9 mouse cellular contexts compared by ENCODE assay signal in genomic region chr5:8819635-8820591, GRCm38 (mm10). TPM values are rescaled to one million over a fixed set of nuclear protein-coding genes. Genes with fewer than 3 reads are reported as not detected.
DNase-seq lines count a peak whose midpoint lies in the region; ATAC-seq and TF ChIP-seq lines count a peak whose summit lies in the region.
"Had no signal": no experiment of that assay in that cellular context is flagged by ENCODE, and none has a peak within 500 bp of the region (broad histone marks: within the 10 kb centered on the region; RNA-seq: fewer than 3 reads in every experiment).

No protein-coding gene starts in this region.

- H3K9me3 ChIP-seq in liver, embryonic 12.5 days (replicated peaks), result no peaks in the 10 kb centered on the region
- no peaks in the 10 kb centered on the region for H3K9me3 ChIP-seq in embryonic facial prominence, embryonic 13.5 days
- H3K9me3 ChIP-seq in intestine, postnatal 0 days (ENCODE audit: control insufficient read depth), result no peaks in the 10 kb centered on the region

- H3K27me3 ChIP-seq in liver, embryonic 12.5 days (replicated peaks), result no peaks in the 10 kb centered on the region
- no peaks in the 10 kb centered on the region for H3K27me3 ChIP-seq in embryonic facial prominence, embryonic 13.5 days
- H3K27me3 ChIP-seq in intestine, postnatal 0 days (replicated peaks; ENCODE audit: control insufficient read depth, insufficient read depth, low read length), result no peaks in the 10 kb centered on the region

- H3K4me2 ChIP-seq in liver, embryonic 12.5 days, result peak overlapping the region; percentile 33
- H3K4me2 ChIP-seq in embryonic facial prominence, embryonic 13.5 days, result peak overlapping the region; percentile 58
- H3K4me2 ChIP-seq in intestine, postnatal 0 days (replicated peaks; ENCODE audit: low read depth), result peak overlapping the region; percentile 32; the same call in 1 of the 2 replicates

- no peak for TF ChIP-seq CTCF in intestine, postnatal 0 days (IDR thresholded peaks at IDR 0.05; ENCODE audit: low read depth)

- 14% methylated on average over 8 of the region's 8 CpGs for WGBS in liver, embryonic 12.5 days (ENCODE audit: insufficient replicate concordance)
- 10% methylated on average over 8 of the region's 8 CpGs for WGBS in embryonic facial prominence, embryonic 13.5 days
- 20% methylated on average over 7 of the region's 8 CpGs for WGBS in intestine, postnatal 0 days

- H3K27ac ChIP-seq in liver, embryonic 12.5 days, result no peak overlapping the region
- no peak overlapping the region for H3K27ac ChIP-seq in embryonic facial prominence, embryonic 13.5 days
- H3K27ac ChIP-seq in intestine, postnatal 0 days (ENCODE audit: low read depth, low read length), result no peak overlapping the region

- DNase-seq in liver, result no peak
- DNase-seq in retina, postnatal 1 day, result peak; percentile 45
- no peak for DNase-seq in lung, postnatal 36 days
- no peak for DNase-seq in spleen, postnatal 10 days (ENCODE audit: low spot score in 2 of 2)

- H3K4me1 ChIP-seq in liver, embryonic 12.5 days, result no peaks in the 10 kb centered on the region
- H3K4me1 ChIP-seq in embryonic facial prominence, embryonic 13.5 days, result peaks cover 5% of the 10 kb centered on the region
- peaks cover 4% of the 10 kb centered on the region; the same call in 1 of the 2 replicates for H3K4me1 ChIP-seq in intestine, postnatal 0 days (replicated peaks; ENCODE audit: control insufficient read depth, insufficient read depth, low read length)

- no peak overlapping the region for H3K4me3 ChIP-seq in liver, embryonic 12.5 days
- H3K4me3 ChIP-seq in embryonic facial prominence, embryonic 13.5 days, result peak overlapping the region; percentile 31
- H3K4me3 ChIP-seq in intestine, postnatal 0 days (ENCODE audit: low read depth, low read length), result no peak overlapping the region
- H3K4me3 ChIP-seq: erythroblast, embryonic 14.5 days had no signal

- no peaks in the 10 kb centered on the region for H3K36me3 ChIP-seq in liver, embryonic 12.5 days
- no peaks in the 10 kb centered on the region for H3K36me3 ChIP-seq in embryonic facial prominence, embryonic 13.5 days
- no peaks in the 10 kb centered on the region for H3K36me3 ChIP-seq in intestine, postnatal 0 days (ENCODE audit: control insufficient read depth, insufficient read depth)

- ATAC-seq in liver, embryonic 12.5 days, result no peak
- no peak for ATAC-seq in embryonic facial prominence, embryonic 13.5 days (ENCODE audit: insufficient number of reproducible peaks, insufficient read depth, low FRiP score, low TSS enrichment, low read depth)
- no peak for ATAC-seq in intestine, postnatal 0 days
- no peak for ATAC-seq in inflammation-experienced regulatory T-cells, adult 6 months

- H3K9ac ChIP-seq in liver, embryonic 12.5 days, result no peak overlapping the region
- H3K9ac ChIP-seq in embryonic facial prominence, embryonic 13.5 days, result 0 out of 2 replicates have a peak overlapping the region, but pooled peaks have one; percentile 32
- no peak overlapping the region for H3K9ac ChIP-seq in intestine, postnatal 0 days (ENCODE audit: low read depth, low read length)

RNA-seq across cellular contexts. Expression of gene Abcb1b, which starts 22.0 kb away (rescaled TPM):
- 0.89 and 1.2 TPM in 2 replicates for polyA plus RNA-seq in liver, embryonic 12.5 days (2016; fragmentation: Nextera tagmentation; extraction: Ambion mirVana)
- polyA plus RNA-seq in embryonic facial prominence, embryonic 13.5 days (2015; fragmentation: Nextera tagmentation; extraction: Ambion mirVana), result 1.4 and 1.7 TPM in 2 replicates
- 1.1 and 1.8 TPM in 2 replicates for polyA plus RNA-seq in intestine, postnatal 0 days (2015; fragmentation: Nextera tagmentation; extraction: Ambion mirVana)
- polyA plus RNA-seq in inflammation-experienced regulatory T-cells, adult 6 months (2017; shearing (Covaris generic)), result 10 to 100 TPM; 11.1 to 15.5 (median 13.6) TPM
- polyA plus RNA-seq: erythroblast, embryonic 14.5 days had no signal
